Mouse (Mus musculus) lung, embryonic 14.5 days (tissue): ENCODE measurements around the gene Taf3. TPM values are rescaled to one million over a fixed set of nuclear protein-coding genes. Genes with fewer than 3 reads are reported as not detected.

Experiments
- ATAC-seq: fragments of 200-750 bp; cut with Nextera tagmentation; 2 replicates; pipeline ENCODE4 v1.8.0; 2017; ENCODE audit warnings: mild to moderate bottlenecking, moderate TSS enrichment, moderate library complexity; ENCODE audit not compliant: insufficient read depth
- DNase-seq: peaks from one replicate; pipeline ENCODE4 v3.0.0-alpha.2; 2015
- H3K27ac ChIP-seq: fragments of 300-500 bp; sonication (generic); 2 replicates; pipeline ENCODE4 v1.5.1; 2014; ENCODE audit warnings: low read depth, mild to moderate bottlenecking, moderate library complexity
- H3K27me3 ChIP-seq: fragments of 300-500 bp; sonication (generic); 2 replicates; pipeline ENCODE4 v1.6.1; 2014; ENCODE audit warnings: low read length, control low read depth; ENCODE audit not compliant: insufficient read depth
- H3K36me3 ChIP-seq: fragments of 300-500 bp; sonication (generic); 2 replicates; pipeline ENCODE4 v1.6.1; 2014; ENCODE audit warnings: control low read depth; ENCODE audit not compliant: insufficient read depth
- H3K4me1 ChIP-seq: fragments of 300-500 bp; sonication (generic); 2 replicates; pipeline ENCODE4 v1.6.1; 2014; ENCODE audit warnings: antibody characterized with exemption, control low read depth; ENCODE audit not compliant: insufficient read depth
- H3K4me2 ChIP-seq: fragments of 300-500 bp; sonication (generic); 2 replicates; pipeline ENCODE4 v1.6.1; 2014; ENCODE audit warnings: mild to moderate bottlenecking
- H3K4me3 ChIP-seq: fragments of 300-500 bp; sonication (generic); 2 replicates; pipeline ENCODE4 v1.5.1; 2014; ENCODE audit warnings: low read depth, low read length
- H3K9ac ChIP-seq: fragments of 300-500 bp; sonication (generic); 2 replicates; pipeline ENCODE4 v1.6.1; 2014
- H3K9me3 ChIP-seq: fragments of 300-500 bp; sonication (generic); 2 replicates; pipeline ENCODE4 v1.6.1; 2016; ENCODE audit warnings: low read depth, low read length, control low read depth
- CTCF ChIP-seq: IDR thresholded peaks from 2 replicates; pipeline ENCODE4 v1.5.1; 2016; ENCODE audit warnings: antibody characterized with exemption, low read depth
- WGBS: fragments of 180-500 bp; shearing (Covaris S2); extraction: QIAGEN DNeasy Blood & Tissue Kit; methylation state at CpG from one replicate; pipeline ENCODE4 v1.1.7; 2014; 5-methylcytosine and 5-hydroxymethylcytosine counted together
- polyA plus RNA-seq: library from polyadenylated mRNA; unstranded; fragments of >200 nt; fragmentation: Nextera tagmentation; extraction: Ambion mirVana; gene quantifications from 2 replicates; pipeline ENCODE4 v1.2.1, GENCODE M21; 2014

Gene Taf3
- polyA plus RNA-seq, 1 experiment from 2014 or later: 16.0 TPM

GRCm38 (mm10) chr2:10049456-10049855 lies 1.1 kb upstream of the Taf3 start:
- DNase-seq: no peak
- Histone ChIP-seq H3K4me2 (peak overlapping the region; percentile 60), H3K27me3 (no peaks in the 10 kb centered on the region), H3K27ac (no peak overlapping the region), H3K36me3 (peaks cover 8% of the 10 kb centered on the region), H3K4me3 (peak overlapping the region; percentile 99), H3K9me3 (no peaks in the 10 kb centered on the region), H3K9ac (0 out of 2 replicates have a peak overlapping the region, but pooled peaks have one; percentile 83), H3K4me1 (no peaks in the 10 kb centered on the region)
- WGBS: 12% methylated on average over 10 of the region's 10 CpGs
- no peak for ATAC-seq
- no peak for TF ChIP-seq CTCF

- Histone ChIP-seq H3K27me3 (no peaks in the 10 kb centered on the region), H3K9ac (peak overlapping the region; percentile 83), H3K4me2 (peak overlapping the region; percentile 69), H3K4me3 (peak overlapping the region; percentile 99), H3K36me3 (no peaks in the 10 kb centered on the region), H3K27ac (0 out of 2 replicates have a peak overlapping the region, but pooled peaks have one; percentile 24), H3K9me3 (no peaks in the 10 kb centered on the region), H3K4me1 (no peaks in the 10 kb centered on the region)
- DNase-seq: peak; percentile 63
- peak; percentile 34 for TF ChIP-seq CTCF
- ATAC-seq: peak; percentile 72
- 0% methylated on average over 47 of the region's 47 CpGs for WGBS
Observed at GRCm38 (mm10) chr2:10047758-10048436, 499 bp downstream of the Taf3 start.

- H3K9me3 ChIP-seq: no peaks in the 10 kb centered on the region
- no peak overlapping the region for H3K4me2 ChIP-seq
- DNase-seq (no peak), ATAC-seq (no peak)
- no peak for TF ChIP-seq CTCF
- H3K36me3 ChIP-seq: 0 out of 2 replicates have a peak, but pooled peaks cover 1% of the 10 kb centered on the region
- H3K27ac ChIP-seq: no peak overlapping the region
- H3K9ac ChIP-seq: no peak overlapping the region
- WGBS: 77% methylated on average over 3 of the region's 3 CpGs
- no peaks in the 10 kb centered on the region for H3K4me1 ChIP-seq
- H3K4me3 ChIP-seq: no peak overlapping the region
- no peaks in the 10 kb centered on the region for H3K27me3 ChIP-seq
Observed at GRCm38 (mm10) chr2:10034976-10035375, 13.4 kb downstream of the Taf3 start.

GRCm38 (mm10) chr2:10033684-10034083 lies 14.7 kb downstream of the Taf3 start:
- Histone ChIP-seq H3K4me2 (no peak overlapping the region), H3K27me3 (no peaks in the 10 kb centered on the region), H3K9me3 (no peaks in the 10 kb centered on the region), H3K9ac (no peak overlapping the region), H3K4me3 (no peak overlapping the region), H3K4me1 (no peaks in the 10 kb centered on the region), H3K27ac (no peak overlapping the region), H3K36me3 (no peaks in the 10 kb centered on the region)
- 56% methylated on average over 4 of the region's 4 CpGs for WGBS
- DNase-seq: peak; percentile 17
- ATAC-seq: no peak
- TF ChIP-seq CTCF: peak; percentile 24

GRCm38 (mm10) chr2:10029755-10030154 lies 18.6 kb downstream of the Taf3 start:
- H3K4me3 ChIP-seq: no peak overlapping the region
- no peaks in the 10 kb centered on the region for H3K27me3 ChIP-seq
- no peaks in the 10 kb centered on the region for H3K9me3 ChIP-seq
- H3K36me3 ChIP-seq: no peaks in the 10 kb centered on the region
- H3K9ac ChIP-seq: no peak overlapping the region
- no peak for ATAC-seq
- 73% methylated on average over 7 of the region's 7 CpGs for WGBS
- H3K27ac ChIP-seq: no peak overlapping the region
- TF ChIP-seq CTCF: no peak
- no peak for DNase-seq
- H3K4me2 ChIP-seq: no peak overlapping the region
- H3K4me1 ChIP-seq: no peaks in the 10 kb centered on the region

GRCm38 (mm10) chr2:10024264-10024663 lies 24.1 kb downstream of the Taf3 start:
- ATAC-seq: no peak
- WGBS: 76% methylated on average over 6 of the region's 6 CpGs

GRCm38 (mm10) chr2:10021296-10021695 lies 27.1 kb downstream of the Taf3 start:
- Histone ChIP-seq H3K36me3 (no peaks in the 10 kb centered on the region), H3K27me3 (no peaks in the 10 kb centered on the region), H3K9ac (no peak overlapping the region), H3K27ac (no peak overlapping the region), H3K4me1 (no peaks in the 10 kb centered on the region), H3K4me3 (no peak overlapping the region), H3K4me2 (no peak overlapping the region), H3K9me3 (no peaks in the 10 kb centered on the region)
- 87% methylated on average over 11 of the region's 11 CpGs for WGBS
- ATAC-seq (no peak), DNase-seq (no peak)
- TF ChIP-seq CTCF: no peak

More at GRCm38 (mm10) chr2:10024264-10024663, 24.1 kb downstream of the Taf3 start:
- Histone ChIP-seq H3K36me3 (no peaks in the 10 kb centered on the region), H3K4me2 (no peak overlapping the region), H3K9me3 (no peaks in the 10 kb centered on the region), H3K9ac (no peak overlapping the region), H3K4me3 (no peak overlapping the region), H3K27ac (no peak overlapping the region), H3K4me1 (no peaks in the 10 kb centered on the region), H3K27me3 (no peaks in the 10 kb centered on the region)
- no peak for TF ChIP-seq CTCF
- DNase-seq: no peak
